Mouse (Mus musculus): ENCODE data around the gene Lipc. TPM values are rescaled to one million over a fixed set of nuclear protein-coding genes. Genes with fewer than 3 reads are reported as not detected.
A peak's percentile ranks its signal among the peaks of the same experiment; 100 is the strongest.

Lipc gene
- total and polyA plus RNA-seq, 3 experiments: 0.12 to 0.69 TPM; not detected in 1

- DNase-seq: no peak
Measured at GRCm38 (mm10) chr9:70957717-70958116, 5.7 kb upstream of the Lipc start.

GRCm38 (mm10) chr9:70954226-70954625 lies 2.2 kb upstream of the Lipc start:
- DNase-seq: no peak

GRCm38 (mm10) chr9:70949336-70949735 lies 2.7 kb downstream of the Lipc start:
- DNase-seq: no peak

- DNase-seq: no peak
Measured at GRCm38 (mm10) chr9:70947312-70947711, 4.7 kb downstream of the Lipc start.

- DNase-seq: peak; percentile 68
Measured at GRCm38 (mm10) chr9:70942686-70943333, 9.2 kb downstream of the Lipc start.

DNA sequence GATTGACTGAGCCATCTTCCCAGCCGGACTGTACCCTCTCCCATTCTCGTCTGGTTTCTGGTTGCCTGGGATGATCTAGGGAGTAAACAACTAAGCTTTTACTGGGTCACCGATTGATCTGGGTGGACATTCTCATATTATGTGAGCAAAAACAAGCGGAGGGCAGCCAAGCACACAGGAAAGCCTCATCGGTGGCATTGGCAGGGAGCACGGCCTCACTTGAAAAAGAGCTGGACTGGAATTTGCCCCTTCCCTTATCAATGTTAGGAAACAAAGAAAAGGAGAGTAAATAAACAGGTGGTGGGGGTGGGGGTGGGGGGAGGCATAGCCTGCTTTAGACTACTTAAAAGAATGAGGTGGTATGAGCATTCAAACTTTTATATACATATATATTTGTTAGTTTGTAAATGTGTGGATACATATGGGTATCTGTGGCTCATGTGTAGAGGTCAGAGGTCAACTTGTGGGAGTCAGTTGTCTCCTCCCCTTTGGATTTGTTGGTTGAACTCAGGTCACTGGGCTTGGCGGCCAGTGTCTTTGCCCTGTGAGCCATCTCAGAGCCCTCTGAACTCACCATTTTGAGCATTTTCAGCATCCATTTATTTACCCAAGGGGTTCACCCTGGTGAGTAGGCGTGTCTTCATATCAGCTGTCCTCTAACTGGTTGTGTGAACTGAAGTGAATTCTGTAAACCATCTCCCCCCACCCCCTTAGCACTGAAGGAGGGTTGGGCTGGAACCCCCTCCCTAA lies 12.1 kb downstream of the Lipc start:
- DNase-seq: no peak

- no peak for DNase-seq
Measured at GRCm38 (mm10) chr9:70938850-70939249, 13.2 kb downstream of the Lipc start.

DNA sequence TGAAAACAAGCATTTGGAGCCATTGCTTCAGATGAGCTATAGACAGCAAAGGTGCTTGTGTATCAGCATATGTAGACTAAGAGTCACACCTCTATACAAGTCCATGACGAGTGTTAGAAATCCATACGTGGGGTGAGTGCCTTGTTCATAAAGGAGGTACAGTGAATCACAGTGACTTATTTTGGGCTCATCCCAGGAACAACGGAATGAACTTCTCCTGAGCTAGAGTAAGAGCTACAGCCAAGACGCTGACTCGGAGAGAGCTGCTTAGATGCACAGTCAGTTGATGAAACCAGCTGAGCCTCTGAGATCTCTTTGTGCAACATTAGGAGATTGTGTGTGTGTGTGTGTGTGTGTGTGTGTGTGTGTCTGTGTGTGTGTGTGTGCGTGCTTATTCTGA lies 13.9 kb downstream of the Lipc start:
- no peak for DNase-seq

DNA sequence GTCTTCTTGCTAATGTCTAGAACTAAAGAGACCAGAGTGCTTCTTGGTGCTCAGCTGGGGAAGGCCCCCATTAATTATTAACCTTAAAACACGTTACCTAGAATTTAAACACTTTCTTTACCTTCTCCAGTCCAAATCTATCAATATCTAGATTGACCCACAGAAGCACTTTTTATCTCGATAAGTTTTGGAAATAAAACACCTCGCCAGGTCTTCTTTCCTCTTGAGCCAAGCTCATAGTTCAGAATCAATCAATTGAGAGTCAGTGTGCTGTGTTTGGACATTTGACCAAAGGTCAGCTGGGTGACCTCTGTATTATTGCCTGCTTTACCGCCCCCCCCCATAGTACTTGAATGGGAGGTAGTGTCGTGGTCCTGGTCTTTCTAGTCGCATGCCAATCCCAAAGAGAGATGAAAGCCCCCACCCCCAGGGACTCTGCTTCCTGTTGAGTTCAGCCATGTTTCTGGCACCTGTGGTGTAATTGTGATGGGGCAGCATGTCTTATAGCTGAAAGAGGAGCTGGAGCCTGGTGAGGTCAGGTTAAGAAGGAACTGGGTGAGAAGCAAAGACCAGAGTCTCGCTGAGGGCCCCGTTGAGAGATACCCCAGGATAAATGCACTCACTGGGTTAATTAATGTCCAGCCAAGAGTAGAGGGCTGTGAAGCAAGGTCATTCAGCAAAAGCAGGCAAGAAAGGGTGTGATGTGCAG lies 17.3 kb downstream of the Lipc start:
- DNase-seq: no peak

DNA sequence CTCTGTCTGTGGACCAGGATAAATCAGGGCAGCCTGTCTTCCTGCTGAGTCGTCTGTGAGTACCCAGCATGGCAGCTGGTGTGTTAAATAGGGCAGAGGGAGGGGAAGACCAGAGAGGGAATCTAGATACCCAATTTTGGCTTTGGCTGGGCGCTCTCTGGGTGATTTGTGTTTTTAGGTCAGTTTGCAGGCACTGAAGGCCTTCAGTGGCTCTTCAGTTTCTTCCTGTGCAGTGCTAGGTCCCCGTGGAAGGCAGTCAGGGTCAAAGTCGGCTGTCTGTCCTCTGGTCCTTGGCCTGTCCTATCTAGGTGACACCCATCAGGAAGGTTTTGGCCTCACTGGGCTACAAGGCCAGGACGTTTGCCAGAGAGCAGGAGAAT lies 21.4 kb downstream of the Lipc start:
- DNase-seq: peak; percentile 65

- peak; percentile 49 for DNase-seq
Measured at GRCm38 (mm10) chr9:70929840-70930640, 22.0 kb downstream of the Lipc start.

- DNase-seq: no peak
Measured at GRCm38 (mm10) chr9:70928472-70928871, 23.6 kb downstream of the Lipc start.

GRCm38 (mm10) chr9:70927701-70928100 lies 24.3 kb downstream of the Lipc start:
- DNase-seq: no peak

GRCm38 (mm10) chr9:70926820-70927588 lies 25.0 kb downstream of the Lipc start:
- DNase-seq: no peak

GRCm38 (mm10) chr9:70925225-70925624 lies 26.8 kb downstream of the Lipc start:
- no peak for DNase-seq

DNA sequence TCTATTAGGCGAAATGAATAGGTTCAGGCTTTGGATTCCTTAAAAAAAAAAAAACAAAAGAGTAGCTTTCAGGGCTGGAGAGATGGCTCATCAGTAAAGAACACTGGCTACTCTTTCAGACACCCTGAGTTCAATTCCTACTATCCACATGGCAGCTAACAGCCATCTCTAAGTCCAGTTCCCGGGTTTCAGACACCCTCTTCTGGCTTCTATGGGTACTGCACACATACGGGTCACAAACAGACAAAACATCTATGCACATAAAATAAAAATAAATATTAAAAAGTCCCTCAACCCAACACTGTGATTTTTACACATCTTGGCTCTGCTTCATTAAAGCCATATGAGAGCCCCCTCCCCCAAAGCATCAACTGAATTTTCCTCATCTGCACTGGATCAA lies 27.3 kb downstream of the Lipc start:
- DNase-seq: no peak

DNA sequence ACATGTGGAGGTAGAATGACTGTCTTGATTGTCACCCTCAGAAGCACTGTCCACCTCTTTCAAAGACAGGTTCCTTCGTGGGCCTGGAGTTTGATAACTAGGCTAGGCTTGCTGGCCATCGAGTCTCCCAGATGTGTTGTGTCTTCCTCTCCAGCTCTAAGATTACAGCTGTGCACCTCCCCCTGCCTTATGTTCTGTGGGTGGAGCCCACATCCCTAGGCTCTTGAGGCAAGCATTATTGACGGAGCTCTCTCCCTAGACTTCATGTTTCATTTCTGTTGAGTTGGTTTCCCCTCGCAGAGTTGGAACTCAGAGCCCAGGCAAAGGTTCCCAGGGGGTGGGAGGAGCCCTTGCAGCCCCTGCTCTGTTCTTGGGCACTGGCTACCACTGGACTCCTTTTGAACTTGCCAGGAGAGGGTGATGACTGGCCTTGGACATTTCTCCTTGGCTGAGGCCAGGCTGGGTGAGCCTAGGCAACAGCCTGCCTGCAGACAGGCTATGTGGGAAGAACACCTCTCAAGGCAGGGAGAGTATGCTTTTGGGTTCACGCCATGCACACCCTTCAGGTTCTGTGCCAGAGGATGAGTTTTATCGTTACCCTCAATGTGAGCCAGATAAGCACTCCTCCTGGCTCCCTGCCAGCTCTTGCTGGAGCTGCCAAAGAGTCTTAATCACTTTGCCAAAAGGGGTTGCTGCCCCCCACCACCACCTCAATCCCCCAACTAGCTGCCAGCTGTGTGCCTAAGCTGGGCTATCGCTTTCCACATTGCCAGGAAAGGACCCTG lies 30.1 kb downstream of the Lipc start:
- peak; percentile 45 for DNase-seq

- DNase-seq: no peak
Measured at GRCm38 (mm10) chr9:70921132-70921531, 30.9 kb downstream of the Lipc start.

DNA sequence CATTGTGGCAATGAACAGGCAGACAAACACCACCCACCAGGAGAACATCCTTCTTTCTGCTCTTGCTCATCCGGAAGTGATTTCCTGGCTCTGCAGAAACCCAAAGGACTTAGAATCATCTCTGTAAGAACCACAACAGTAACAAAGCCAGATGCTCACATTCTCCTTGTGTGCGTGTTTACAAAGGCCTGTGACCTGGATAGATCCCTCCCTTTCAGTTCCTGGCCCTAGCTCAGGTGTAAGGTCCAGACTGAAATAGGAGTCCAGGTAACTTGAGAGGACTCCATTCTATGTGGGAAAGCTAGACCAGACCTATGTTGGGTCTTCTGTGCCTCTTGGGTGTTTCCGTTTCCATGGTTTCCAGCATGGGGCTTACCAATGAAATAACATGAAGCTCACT lies 32.8 kb downstream of the Lipc start:
- no peak for DNase-seq

DNA sequence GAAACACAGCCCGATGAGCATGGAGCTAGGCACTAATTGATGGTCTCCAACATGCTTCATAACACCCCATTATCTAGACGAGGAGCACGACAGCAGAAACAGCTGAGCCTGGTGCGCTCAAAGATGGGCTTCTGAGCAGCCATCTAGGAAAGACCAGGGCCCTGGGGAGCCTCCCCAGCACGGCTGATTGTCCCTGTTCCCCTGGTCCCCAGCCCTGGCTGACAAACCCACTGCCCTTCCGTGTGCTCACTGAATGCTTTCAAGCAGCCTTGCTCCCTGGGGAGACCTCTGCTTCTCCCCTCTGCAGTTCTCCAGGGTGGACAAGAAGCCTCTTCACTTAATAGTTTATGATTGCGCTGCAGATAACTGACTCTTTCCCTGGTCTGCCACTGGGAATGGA lies 35.5 kb downstream of the Lipc start:
- DNase-seq: no peak

DNA sequence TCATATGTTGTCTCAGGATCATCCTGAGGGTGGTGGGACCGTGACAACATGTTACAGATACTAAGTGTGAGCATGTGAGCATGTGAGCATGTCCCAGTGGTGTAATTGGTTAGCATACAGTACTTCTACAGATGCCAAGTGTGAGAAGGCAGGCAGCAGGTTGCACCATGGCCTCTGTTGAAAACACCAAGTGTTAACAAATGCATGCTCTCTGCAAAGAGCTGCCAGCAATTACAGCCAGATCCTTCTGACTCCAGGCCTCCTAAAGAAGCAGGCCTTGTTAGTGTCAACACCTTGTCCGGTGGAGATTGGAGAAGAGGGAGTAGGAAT lies 36.7 kb downstream of the Lipc start:
- no peak for DNase-seq

Data from adrenal gland, adult 2 months (tissue).